Mouse (Mus musculus) cerebellum, adult 11 months (tissue): ENCODE data around the gene Olfr51.
"Not testable (repeated sequence)": the region's sequence is repeated elsewhere in the genome, so short reads cannot be mapped to it uniquely, and the experiment has no call there.

Source experiments
- DNase-seq: peaks from one replicate; pipeline ENCODE4 v3.0.0; 2022

Gene Olfr51

DNA sequence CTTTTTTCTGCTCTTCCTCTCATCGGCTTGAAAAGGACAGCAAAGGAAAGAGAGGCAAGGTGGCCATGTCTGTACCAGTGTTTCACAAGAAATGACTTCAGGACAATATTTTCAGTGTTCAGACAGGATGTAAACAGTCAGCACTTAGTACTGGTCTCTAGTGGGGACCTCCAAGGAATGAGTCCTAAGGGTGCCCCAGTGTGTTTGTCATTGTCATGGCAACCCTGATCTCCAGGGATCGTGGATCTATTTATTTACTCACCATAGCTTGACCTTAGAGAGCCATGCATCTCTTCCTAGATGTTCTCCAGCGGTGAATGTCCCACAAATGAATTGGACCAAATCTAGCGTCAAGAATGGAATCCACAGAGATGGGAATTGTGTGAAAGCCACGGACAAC is at the start of gene Olfr51:
Gene Olfr51 (plus strand): TSS at position 301 of the 400 bp plus-strand sequence.
- DNase-seq = no peak

DNA sequence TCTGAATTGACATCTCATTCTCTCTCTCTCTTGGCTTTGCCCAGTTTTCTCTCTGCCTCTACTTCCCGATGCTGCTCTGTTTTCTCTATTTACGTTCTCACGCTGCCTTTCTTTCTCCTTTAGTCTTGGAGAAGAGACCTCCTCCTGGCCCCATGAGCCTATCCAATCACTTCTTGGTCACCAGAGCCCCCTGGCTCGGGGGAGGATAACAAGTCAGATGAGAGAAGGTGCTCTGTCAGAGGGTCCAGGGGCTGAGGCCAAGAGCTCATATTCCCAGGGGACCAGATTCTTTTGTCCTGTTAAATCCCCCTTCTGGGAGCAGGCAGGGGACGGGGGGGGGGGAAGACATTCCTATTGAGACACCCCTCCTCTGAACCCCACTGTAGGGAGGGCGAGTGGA is 49.7 kb upstream of the Olfr51 start, which contains the start of gene Prop1:
Gene Prop1 (minus strand): TSS at position 101 of the 400 bp plus-strand sequence.
- DNase-seq = no peak

DNA sequence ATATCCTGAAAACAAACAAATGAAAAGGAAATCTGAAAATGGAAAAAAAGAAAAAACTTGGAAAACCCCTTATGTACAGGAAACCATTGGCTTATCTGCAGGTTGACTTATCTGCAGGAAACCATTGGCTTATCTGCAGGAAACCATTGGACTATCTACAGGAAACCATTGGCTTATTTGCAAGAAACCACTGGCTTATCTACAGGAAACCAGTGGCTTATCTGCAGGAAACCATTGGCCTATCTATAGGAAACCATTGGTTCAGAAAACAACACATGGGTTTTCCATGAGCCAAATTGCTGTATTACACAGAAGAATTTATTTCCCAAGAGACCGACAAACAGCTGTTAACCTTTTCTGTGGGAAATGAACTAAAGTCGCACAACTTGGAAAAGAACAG is 38.5 kb upstream of the Olfr51 start:
- DNase-seq = no peak

DNA sequence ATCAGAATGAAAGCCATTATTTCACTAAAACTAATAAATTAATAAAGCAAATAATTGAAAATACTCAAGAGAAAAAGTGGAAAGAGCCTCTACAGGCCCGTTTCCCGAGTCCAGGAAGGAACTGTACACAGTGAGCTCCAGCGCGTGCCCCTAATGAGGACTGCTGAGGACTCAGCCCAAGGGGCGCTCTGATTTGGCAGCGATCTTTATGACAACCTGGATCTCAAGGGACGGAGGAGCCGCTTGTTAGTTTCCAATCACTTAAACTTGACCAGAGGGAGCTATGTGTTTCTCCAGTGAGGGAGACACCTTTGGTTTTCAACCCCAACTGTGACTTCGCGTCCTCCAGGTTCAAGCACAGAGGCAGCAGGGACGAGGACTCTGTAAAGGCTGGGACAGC is 37.2 kb upstream of the Olfr51 start, which contains the start of gene Olfr1378:
Gene Olfr1378 (plus strand): TSS at position 301 of the 400 bp plus-strand sequence.
- no peak for DNase-seq

DNA sequence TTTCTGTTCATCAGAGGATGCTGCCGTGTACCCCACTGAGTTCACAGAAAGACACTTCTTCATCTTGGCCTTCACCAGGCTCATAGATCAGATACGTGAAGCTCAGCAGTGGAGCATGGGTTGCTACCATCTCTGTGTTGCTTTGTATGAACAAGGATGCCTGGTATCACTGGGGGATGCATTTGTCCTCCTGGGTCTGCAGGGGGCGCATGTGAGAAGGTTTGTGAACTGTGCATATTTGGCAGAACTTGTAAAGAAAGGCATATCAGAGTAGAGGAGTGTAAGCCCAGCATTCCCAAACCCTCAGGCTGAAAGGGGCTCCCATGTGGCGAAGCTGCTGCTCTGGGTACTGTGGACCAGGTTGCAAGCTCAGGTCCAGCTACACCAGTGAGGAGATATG is 26.2 kb upstream of the Olfr51 start:
- DNase-seq = no peak

DNA sequence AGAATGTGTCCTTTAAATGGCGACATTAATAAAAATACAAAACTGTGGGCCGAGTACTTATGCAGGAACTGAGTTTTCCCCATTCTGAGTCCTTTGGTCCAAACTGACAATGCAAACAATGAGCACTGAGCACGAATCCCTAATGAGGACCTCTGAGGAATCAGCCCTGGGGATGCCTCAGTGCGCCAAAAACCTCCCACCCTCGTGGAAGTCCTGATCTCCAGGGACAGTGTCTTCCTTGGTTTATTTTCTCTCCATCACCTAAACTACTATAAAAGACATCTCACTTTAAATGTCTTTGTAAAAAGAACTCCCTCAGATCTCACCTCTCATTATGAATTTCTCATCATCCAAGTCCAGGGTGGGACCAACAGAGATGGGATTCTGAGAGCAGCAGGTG is 21.7 kb upstream of the Olfr51 start, which contains the start of gene Olfr1377:
Gene Olfr1377 (plus strand): TSS at position 301 of the 400 bp plus-strand sequence.
- DNase-seq = no peak

DNA sequence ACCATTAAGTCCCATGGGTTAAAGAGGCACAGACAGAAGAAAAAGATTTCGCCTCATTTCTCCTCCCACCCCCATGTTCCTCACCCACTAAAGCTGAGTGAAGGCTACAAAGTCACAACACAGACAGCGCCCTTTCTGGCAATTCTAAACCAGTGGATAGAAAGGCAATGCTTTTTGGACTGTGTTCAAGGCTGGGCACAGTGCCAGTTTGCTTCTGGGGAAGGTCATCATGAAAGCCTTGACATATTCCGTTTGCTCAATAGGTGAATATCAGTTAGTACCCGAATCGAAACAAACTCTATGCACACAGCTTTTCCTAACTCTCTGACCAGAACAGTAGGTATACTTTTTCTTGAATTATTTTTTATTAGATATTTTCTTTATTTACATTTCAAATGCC is 8.4 kb downstream of the Olfr51 start:
- no peak for DNase-seq

DNA sequence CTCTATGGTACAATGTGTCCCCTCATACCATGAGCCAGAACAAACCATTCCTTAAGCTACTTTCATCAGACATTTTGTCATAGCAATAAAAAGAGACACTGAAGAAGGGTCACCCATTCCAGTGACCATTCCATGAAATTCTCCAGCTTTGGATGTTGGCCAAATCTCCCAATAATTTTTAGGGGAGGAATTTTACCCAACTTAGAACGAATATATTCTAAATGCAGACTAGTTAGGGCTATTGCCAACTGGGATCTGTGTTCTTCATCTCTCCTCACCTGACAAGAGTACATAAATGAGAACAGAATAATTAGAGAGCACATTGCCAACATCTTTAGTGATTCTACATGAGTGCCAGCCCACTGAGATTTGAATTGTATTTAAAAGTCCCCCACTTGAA is 10.5 kb downstream of the Olfr51 start, which contains the start of gene Olfr54:
Gene Olfr54 (plus strand): TSS at position 301 of the 400 bp plus-strand sequence.
- DNase-seq = no peak

DNA sequence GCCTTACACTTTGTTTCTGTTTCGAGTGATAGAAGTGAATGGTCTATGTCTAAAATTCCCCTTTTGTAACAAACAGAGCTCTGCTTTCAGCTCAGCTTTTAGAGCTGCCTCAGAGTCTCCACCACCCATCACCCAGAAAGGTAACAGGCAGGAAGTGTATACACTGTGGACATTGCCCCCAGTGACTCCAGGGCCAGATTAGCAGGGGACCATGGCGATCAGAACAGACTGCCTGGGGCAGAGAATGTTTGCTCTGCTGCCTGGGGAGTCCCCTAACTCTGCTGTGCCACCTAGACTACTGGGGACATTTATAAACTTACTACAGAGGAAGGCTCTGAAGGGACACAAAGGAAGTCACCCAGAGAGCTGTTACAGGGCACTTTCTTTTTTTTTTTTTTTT is 12.9 kb downstream of the Olfr51 start:
- DNase-seq = no peak

DNA sequence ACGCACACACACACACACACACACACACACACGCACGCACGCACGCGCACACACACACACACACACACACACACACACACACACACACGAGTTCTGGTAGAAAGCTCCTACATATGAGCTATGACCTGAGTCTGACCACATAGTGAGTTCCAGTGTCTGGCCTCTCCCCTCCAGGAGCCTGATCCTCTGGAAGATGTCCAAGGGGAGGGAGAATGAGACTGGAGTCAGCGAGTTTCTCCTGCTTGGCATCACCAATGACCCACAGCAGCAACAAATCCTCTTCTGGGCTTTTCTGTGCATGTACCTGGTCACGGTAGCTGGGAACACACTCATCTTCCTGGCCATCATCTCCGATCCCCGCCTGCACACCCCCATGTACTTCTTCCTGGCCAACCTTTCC is 23.4 kb downstream of the Olfr51 start:
- not testable (repeated sequence) for DNase-seq

DNA sequence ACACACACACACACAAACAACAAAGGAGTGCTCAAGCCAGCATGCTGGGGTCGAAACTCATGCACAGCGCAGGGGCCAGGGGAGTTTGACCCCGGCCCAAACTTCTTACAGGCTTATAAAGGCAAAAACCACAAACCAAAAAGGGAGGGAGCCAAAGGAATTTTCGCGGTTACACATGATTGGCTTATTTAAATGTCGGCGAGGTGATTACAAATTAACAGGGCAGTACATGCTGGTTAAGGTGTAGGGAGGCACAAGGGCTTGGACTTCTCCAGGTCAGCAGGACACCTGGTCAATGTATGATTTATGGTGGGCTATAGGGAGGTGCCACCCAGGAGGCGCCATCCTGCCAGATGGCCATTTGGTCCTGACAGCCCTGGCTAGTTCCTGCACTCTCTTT is 26.0 kb downstream of the Olfr51 start:
- DNase-seq = not testable (repeated sequence)

DNA sequence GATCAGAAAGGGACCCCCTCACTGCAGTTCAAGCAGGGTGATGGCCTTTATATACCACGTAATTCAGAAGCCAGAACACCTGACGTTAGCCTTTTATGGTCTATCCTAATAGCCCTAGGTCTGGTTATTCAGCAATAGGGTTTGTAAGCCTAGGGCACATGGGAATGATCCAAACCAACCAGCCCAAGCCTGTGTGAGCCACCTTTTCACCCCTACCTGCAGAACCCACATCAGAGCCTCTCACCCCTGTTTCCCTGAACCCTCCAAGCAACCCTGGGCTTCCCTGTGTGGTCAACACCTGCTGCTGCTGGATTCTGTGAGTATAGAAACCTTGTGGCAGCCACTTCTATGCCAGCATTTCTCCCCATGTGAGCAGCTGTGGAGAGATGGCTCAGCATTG is 26.8 kb downstream of the Olfr51 start:
- no peak for DNase-seq

DNA sequence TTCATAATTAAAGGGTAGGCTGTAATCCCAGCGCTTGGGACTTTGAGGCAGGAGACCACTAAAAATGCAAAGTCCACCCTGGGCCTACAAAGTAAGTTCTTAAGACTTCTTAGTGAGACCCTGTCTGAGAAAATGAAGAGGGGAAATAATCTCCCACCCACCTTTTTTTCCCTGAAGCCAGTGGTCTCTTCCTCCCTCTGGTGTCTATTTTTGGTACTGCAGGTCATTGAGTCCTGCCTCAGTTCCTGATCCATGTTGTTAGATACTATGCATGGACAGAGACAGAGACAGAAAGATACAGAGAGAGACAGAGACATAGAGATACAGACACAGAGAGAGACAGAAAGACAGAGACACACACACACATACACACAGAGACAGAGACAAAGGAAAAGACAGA is 29.5 kb downstream of the Olfr51 start:
- DNase-seq = no peak

DNA sequence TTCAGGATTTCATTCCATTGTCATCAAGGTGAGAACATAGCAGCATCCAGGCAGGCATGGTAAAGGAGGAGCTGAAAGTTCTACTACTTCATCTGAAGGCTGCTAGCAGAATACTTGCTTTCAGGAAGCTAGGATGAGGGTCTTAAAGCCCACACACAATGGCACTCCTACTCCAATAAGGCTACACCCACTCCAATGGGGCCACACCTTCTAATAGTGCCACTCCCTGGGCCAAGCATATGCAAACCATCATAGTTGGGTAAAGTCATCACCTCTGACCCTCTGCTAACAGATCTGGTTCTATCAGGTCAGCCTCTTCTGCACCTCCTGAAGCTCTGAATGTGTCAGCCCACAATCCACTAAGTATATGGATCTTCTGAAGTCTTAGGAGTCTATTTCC is 30.7 kb downstream of the Olfr51 start:
- not testable (repeated sequence) for DNase-seq

DNA sequence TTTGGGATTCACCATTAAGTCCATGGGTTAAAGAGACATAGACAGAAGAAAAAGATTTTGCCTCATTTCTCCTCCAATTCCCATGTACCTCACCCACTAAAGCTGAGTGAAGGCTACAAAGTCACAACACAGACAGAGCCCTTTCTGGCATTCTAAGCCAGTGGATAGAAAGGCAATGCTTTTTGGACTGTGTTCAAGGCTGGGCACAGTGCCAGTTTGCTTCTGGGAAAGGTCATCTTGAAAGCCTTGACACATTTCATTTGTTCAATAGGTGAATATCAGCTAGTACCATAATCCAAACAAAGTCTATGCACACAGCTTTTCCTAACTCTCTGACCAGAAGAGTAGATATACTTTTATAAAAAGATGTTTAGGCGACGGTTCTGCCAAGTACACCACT is 32.6 kb downstream of the Olfr51 start:
- DNase-seq = no peak

DNA sequence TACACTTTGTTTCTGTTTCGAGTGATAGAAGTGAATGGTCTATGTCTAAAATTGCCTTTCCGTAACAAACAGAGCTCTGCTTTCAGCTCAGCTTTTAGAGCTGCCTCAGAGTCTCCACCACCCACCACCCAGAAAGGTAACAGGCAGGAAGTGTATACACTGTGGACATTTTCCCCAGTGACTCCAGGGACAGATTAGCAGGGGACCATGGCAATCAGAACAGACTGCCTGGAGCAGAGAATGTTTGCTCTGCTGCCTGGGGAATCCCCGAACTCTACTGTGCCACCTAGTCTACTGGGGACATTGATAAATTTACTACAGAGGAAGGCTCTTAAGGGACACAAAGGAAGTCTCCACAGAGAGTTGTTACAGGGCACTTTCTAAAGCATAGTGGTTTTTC is 41.4 kb downstream of the Olfr51 start:
- not testable (repeated sequence) for DNase-seq

DNA sequence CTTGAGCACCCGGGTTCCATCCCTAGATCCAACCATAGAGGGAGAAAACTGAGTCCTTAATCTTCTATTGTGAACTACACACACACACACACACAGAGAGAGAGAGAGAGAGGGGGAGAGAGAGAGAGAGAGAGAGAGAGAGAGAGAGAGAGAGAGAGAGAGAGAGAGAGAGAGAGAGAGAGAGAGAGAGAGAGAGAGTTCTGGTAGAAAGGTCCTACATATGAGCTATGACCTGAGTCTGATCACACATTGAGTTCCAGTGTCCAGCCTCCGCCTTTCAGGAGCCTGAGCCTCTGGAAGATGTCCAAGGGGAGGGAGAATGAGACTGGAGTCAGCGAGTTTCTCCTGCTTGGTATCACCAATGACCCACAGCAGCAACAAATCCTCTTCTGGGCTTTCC is 44.4 kb downstream of the Olfr51 start, which contains the start of gene Olfr1375:
Gene Olfr1375 (plus strand): TSS at position 301 of the 400 bp plus-strand sequence.
- DNase-seq = not testable (repeated sequence)

DNA sequence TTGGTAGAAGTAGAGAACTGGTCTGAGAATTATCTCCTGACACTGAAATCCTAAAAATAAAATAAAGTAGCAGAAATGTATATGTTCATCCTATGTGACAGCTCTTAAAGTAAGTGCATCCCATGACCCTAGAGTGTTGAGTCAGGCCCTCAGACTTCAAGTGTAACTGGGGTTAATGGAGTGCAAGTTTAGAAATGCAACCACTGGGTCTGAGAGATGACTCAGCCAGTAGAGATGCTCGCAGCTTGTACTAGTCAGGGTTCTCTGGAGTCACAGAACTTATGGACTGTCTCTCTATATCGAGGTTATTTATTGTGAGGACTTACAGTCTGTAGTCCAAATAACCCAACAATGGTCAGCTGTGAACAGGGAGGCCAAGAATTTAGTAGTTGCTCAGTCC is 48.3 kb downstream of the Olfr51 start:
- DNase-seq = no peak

DNA sequence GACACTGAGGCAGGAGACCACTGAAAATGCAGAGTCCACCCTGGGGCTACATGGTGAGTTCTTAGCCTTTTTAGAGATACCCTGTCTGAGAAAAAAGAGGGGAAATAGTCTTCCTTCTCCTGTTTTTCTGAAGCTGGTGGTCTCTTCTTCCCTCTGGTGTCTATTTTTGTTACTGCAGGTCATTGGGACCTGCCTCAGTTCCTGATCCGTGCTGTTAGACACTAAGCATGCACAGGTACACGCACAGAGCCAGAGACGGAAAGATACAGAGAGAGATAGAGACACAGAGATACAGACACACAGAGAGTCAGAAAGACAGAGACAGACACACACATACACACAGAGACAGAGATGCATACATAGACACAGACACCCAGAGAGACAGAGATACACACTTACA is 49.8 kb downstream of the Olfr51 start:
- DNase-seq = no peak

DNA sequence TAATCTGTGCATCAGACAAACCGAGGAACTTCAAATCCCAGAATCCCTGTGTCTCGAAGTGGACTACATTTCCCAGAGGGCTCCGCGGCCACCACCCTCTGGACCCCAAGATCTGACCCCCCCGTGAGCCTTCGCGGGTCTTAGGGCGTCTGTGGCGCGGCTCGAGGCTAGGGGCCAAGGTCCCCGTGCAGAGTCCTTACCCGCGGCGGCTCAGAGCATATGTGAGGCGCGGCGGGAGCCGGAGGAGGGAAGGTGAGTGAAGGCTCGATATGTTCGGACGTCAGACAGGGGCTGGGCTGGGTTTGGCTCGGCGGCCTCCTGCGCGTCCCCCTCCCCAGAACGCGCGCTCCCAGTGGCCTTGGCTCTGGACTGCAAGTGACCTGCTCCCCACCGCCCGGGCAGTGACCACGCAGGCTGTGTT is 55.8 kb downstream of the Olfr51 start, which contains the start of gene Zfp354a:
Gene Zfp354a (plus strand): TSS at position 107 of the 421 bp plus-strand sequence.
- peak; percentile 79 for DNase-seq
